Mouse (Mus musculus): ENCODE measurements around the gene Csrp2. TPM values are rescaled to one million over a fixed set of nuclear protein-coding genes. Genes with fewer than 3 reads are reported as not detected.

Csrp2 gene
- polyA plus RNA-seq (2012; rRNA removed) = 15.9 and 18.0 TPM in 2 replicates

DNA sequence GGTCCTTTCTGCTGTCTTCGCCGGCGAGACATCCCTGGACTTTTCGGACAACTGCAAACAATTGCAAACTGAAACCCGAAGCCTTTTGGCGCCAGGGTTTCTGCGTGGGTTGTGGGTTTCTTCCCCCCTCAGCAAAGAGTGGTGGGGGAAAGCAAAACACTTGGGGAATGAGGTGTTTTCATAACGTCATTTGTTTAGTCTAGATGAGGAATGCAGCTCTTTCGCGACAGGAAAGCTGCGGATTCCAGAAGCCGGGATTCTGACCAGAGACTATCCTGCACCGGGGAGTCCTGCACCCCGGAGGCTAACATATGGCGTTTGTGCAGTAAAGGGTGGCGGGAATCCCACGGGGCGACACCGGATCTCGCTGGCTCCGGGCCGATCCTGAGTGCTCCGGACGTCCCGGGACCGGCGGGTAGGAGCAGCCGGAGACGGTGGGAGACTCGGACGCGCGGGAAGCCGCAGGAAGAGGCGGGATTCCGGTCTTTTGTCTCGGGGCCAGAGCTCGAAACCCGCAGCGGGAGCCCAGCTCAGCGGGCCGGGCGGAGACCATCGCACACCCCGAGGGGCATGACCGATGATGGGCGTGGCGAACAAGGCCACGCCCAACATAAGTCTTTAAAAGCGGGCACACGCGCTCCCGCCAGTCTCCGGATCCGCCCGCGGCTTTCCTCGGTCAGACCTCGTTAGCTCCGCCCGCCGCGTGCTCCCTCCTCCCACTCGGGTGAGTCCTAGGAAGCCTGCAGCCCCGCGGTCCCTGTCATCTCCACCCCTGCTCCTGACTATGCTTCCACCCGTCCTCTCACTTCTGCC is at the start of gene Csrp2:
TSS of gene Csrp2 (plus strand) at position 259 of the 813 bp plus-strand sequence.
- peak in 1 of 2 experiments; percentile 68 for DNase-seq (ENCODE audit: extremely low spot score in 1 of 2, low spot score in 1 of 2)

DNA sequence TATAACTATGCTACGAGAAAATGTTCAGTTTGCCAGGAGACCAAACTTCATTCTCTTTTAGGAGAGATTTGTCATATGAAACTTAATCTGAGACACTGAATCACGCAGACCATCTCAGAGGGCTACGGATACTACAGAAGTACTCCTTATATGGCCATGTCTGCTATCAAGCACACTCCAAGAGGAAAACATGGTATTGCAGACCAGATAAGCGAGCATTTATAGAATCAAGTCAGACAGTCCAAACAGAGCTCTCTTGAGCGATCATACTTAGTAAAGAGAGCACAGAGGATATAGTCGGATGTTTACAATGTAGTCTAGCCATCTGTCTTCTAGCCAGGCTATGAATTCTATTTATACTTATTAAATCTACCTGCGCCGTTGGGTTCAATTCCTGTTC is 44.7 kb upstream of the Csrp2 start:
- DNase-seq (ENCODE audit: extremely low spot score in 1 of 2, low spot score in 1 of 2) = peak in 1 of 2 experiments; percentile 4

DNA sequence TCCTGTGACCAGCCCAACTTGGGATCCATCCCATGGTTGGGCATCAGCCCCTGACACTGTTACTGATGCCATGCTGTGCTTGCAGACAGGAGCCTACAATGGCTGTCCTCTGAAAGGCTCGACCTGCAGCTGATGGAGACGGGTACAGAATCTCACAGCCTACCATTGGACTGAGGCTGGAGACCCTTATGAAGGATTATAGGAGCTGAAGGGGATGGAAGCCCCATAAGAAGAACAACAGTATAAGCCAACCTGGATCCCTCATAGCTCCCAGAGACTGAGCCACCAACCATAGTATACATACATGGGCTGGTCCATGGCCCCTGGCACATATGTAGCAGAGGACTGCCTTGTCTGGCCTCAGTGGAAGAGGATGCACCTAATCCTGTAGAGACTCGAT is 42.6 kb upstream of the Csrp2 start:
- DNase-seq (ENCODE audit: extremely low spot score in 1 of 2, low spot score in 1 of 2) = no peak

- DNase-seq (ENCODE audit: extremely low spot score in 1 of 2, low spot score in 1 of 2) = no peak
Measured at GRCm38 (mm10) chr10:110877851-110878250, 41.7 kb upstream of the Csrp2 start.

- DNase-seq (ENCODE audit: extremely low spot score in 1 of 2, low spot score in 1 of 2) = no peak
Measured at GRCm38 (mm10) chr10:110878641-110879040, 40.9 kb upstream of the Csrp2 start.

DNA sequence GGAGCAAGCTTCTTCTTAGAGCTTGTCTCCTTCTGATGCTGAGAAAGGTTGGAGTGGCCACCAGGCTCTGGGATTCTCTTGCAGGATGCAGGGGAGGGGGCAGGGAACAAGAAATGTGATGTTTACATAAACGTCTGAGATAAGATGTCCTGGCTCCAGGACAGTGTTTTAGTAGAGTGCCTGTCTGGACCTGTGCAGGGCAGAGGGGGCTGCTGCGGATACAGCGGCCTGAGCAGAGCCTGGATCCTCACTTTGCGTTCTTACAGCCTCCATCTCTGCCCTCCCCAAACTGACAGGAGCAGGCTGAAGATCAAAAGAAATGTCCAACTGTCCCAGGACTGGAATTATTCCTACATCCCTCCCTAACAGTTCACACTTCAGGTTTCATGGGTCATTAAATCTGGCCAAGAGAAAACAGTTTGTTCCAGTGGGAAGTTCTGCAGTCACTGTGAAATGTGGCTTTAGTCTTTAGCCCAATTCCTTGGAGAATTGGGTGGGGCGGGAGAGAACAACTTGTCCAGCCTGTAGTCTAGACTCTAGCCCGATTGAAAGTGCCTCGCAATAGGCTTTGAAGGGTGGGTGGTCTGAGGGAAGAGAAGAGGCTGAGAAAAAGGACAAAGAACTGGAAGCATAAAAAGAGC is 40.0 kb upstream of the Csrp2 start:
- no peak for DNase-seq (ENCODE audit: extremely low spot score in 1 of 2, low spot score in 1 of 2)

DNA sequence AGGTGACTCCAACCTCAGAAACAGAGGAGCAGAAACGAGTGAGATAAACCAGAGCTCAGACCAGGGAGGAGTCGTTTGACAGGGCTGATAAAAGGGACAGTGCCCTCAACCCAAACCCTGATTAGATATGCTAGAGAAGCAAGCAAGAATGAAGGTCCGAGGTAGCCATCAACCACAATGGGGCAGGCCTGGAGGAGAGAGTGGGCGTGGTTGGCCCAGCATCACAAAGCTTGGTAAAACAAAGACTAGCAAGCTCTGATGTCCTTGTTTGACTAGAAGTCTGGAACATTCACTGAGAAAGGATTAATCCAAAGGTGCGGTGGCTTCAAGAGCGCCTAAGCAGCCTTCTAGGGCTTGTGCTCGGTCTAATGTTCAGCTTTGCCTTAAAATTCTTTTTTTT is 38.2 kb upstream of the Csrp2 start:
- DNase-seq (ENCODE audit: extremely low spot score in 1 of 2, low spot score in 1 of 2) = no peak

GRCm38 (mm10) chr10:110882701-110883100 is 36.9 kb upstream of the Csrp2 start:
- DNase-seq (ENCODE audit: extremely low spot score in 1 of 2, low spot score in 1 of 2) = no peak

GRCm38 (mm10) chr10:110890656-110891272 is 28.8 kb upstream of the Csrp2 start:
- no peak for DNase-seq (ENCODE audit: extremely low spot score in 1 of 2, low spot score in 1 of 2)

GRCm38 (mm10) chr10:110899744-110900501 is 19.7 kb upstream of the Csrp2 start:
- no peak for DNase-seq (ENCODE audit: extremely low spot score in 1 of 2, low spot score in 1 of 2)

DNA sequence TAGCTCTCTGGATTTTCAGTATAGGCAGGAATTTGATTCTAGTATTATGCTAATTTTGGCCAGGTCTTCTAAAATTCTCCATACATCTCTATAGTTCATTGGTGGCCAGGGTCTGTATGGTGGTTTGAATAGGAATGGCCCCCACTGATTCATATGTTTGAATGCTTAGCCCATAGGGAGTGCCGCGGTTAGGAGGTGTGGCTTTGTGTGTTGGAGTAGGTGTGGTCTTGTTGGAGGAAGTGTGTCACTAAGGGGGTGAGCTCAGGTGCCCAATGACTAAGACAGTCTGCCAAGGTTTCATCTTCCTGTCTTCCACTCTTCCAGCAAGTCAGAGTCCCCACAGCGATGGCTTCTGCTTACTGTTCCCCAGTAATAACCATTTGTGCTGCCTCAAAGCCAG is 15.7 kb upstream of the Csrp2 start:
- DNase-seq (ENCODE audit: extremely low spot score in 1 of 2, low spot score in 1 of 2) = no peak

DNA sequence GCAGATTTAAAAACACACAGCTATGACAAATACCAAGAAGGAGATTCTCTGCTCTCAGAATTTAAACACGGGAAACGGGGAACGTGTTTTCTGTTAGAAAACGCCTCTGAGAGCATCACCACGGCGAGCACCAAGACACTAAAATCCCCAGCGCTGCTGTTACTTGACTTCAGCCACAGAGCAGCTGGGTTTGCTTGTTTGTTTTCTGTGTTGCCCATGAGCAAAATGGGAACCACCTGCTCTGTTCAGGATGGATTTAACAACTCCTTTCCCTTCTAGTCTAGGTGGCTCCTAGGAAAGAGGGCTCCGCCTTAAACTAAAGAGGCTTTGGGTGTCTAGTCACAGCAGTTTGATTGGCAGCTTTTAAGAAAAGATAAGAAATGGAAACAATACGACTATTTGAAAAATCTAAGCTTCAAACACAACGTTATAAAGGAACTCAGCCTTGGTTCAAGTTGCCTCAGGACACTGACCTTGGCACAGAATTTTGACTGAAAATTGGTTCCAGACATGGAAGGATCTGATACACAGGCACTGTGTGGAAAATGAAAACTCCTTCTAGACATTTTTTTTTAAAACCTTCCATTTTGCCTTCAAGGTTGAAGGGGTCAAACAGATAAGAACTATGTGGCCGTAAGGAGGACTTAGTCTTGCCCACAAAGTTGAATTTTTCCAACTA is 2.8 kb upstream of the Csrp2 start:
- no peak for DNase-seq (ENCODE audit: extremely low spot score in 1 of 2, low spot score in 1 of 2)

GRCm38 (mm10) chr10:110917521-110917920 is 2.1 kb upstream of the Csrp2 start:
- DNase-seq (ENCODE audit: extremely low spot score in 1 of 2, low spot score in 1 of 2) = no peak

DNA sequence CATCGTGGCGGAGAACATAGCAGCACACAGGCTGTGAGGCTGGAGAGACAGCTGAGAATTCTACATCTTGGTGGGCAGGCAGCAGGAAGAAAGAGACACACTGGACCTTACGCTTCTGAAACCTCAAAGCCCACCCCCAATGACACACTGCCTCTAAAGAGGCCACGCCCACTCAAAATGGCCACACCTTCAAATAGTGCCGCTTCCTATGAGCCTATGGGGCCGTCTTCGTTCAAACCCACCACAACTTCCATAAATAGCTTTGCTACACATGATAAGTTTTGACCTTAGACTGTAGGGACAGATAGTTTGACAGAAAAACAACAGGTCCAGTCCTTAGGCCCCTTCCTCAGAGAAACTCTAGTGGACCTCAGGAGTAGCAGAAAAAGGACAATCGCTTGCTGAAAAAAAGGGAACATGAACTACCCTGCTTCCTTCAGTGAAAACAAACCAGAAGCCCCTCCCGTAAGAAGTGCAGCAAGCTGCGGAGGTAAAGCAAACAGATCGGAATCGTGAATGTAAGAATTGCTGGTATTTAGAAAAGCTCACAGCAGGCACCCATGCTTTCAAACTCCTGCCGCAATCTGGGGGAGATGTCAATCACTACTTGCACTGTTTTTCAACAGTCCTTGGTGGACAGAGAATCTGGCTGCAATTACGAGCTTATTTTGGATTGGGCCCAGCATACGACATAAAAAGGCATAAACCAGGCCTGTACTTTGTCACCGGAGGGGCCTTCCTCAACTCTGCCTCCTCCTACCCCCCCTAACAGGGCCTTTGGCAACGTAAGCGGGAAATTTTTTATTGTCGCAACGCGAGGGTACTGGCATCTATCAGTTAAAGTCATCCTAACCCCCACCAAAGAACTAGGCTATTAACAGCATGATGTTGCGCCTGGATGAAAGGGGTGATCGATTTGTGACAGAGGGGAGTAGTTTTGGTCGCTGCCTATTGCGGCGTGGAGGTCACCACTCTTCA is 886 bp upstream of the Csrp2 start:
- DNase-seq (ENCODE audit: extremely low spot score in 1 of 2, low spot score in 1 of 2) = no peak

DNA sequence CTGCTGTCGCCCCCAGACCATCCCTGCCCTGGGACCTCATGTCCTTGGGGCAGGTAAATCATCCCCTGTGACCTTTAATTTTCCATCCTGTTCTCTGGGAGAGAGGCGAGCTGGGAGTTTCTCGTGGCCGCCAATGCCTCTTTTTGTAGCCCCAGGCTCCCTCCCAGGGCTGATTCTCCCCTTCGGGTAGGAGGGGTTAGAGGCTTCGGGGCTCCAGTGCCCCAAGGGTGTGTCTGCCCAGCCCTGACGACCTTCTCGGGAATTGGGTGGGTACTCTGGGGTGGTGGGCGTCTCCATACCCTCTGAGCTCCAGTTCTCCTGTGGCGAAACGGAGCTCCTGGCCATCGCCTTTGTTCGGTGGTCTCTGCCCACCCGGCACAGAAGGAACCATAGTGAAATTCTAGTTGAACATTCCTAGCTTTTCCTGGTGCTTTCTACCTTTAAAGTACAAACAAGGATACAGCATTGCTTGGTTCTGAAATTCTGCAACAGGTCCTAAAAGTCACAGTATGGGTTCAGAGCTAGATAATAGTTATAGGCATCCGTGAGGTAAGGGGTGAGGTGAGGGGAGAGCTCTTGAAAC is 870 bp downstream of the Csrp2 start:
- no peak for DNase-seq (ENCODE audit: extremely low spot score in 1 of 2, low spot score in 1 of 2)

DNA sequence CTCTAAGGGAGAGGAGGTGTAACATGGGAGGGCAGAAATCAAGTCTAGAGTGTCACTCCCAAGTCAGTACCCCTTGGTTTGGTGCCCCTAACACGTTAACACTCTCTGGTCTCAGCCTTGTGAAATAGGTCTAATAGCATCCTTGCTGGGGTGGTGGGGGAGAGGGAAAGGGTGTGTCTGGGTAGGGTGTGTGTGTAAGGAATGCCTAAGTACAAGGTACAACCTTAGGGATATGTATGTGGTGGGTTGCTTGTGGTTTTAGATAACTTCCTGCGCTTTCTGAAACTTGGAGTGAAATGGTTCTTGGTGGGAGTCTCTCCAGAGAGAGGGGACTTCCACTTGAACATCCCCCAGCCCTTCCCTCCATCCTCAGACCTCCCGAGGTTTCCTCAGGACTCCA is 2.3 kb downstream of the Csrp2 start:
- DNase-seq (ENCODE audit: extremely low spot score in 1 of 2, low spot score in 1 of 2) = no peak

GRCm38 (mm10) chr10:110922612-110923011 is 3.0 kb downstream of the Csrp2 start:
- no peak for DNase-seq (ENCODE audit: extremely low spot score in 1 of 2, low spot score in 1 of 2)

- DNase-seq (ENCODE audit: extremely low spot score in 1 of 2, low spot score in 1 of 2) = no peak
Measured at GRCm38 (mm10) chr10:110927491-110927890, 7.9 kb downstream of the Csrp2 start.

DNA sequence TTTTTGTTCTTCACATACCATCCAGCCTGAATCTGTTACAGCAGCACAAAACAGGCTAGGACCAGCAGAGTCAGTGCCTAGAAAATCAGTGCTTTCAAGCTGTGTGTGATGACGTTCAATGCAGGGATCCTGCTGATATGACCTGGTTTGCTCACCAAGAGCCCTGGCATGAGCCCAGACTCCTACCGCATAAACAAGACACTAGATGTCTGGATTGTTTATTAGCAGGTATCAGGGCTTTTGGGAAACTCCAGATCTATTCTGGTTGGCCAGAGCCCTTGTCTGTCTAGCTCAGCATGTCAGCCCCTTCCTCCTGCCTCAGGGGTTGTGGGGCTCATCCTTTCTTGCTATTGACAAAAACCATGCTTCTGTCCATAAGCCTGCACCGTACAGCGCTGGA is 10.2 kb downstream of the Csrp2 start:
- no peak for DNase-seq (ENCODE audit: extremely low spot score in 1 of 2, low spot score in 1 of 2)

Data from frontal cortex, adult 2 months (tissue).